Mouse (Mus musculus) cerebellum, adult 2 months (tissue): ENCODE measurements around the gene Dnajc28.

Source experiments
- CTCF ChIP-seq: fragments of 200-500 bp; IDR thresholded peaks from 2 replicates; pipeline ENCODE4 v1.5.1; 2011; ENCODE audit warnings: low read depth, mild to moderate bottlenecking, control low read depth, low read length, moderate library complexity, borderline replicate concordance; ENCODE audit not compliant: insufficient read depth
- POLR2A ChIP-seq: fragments of 200-500 bp; IDR thresholded peaks from 2 replicates; pipeline ENCODE4 v1.6.1; 2011; ENCODE audit warnings: low read length, control low read depth, borderline replicate concordance; ENCODE audit not compliant: insufficient read depth

DNA sequence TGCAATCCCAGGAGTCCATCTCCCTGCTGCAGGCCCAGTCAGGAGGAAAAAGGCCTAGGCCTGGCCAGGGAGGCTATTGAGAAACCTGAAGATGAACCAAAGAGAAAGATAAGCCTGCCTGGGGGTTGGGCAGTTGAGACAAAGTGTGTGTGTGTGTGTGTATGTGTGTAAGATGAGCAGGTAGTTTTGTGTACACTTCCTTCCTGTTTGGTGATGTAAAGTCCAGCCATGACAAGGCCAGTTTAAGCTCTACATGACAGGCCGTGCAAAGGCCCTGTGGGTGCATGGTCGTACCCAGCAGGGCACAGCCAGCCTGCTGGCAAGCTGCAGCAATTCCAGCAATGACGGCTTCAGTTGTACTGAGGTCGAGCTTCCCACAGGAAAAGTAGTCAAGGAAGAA, 10.9 kb upstream of the Dnajc28 start:
- no peak for TF ChIP-seq POLR2A
- TF ChIP-seq CTCF: no peak
